Mouse (Mus musculus): ENCODE results near the gene Eno1. TPM values are rescaled to one million over a fixed set of nuclear protein-coding genes. Genes with fewer than 3 reads are reported as not detected.
A peak's percentile ranks its signal among the peaks of the same experiment; 100 is the strongest.

The Eno1 gene
- polyA plus RNA-seq, 1 experiment, result 120 TPM

DNA sequence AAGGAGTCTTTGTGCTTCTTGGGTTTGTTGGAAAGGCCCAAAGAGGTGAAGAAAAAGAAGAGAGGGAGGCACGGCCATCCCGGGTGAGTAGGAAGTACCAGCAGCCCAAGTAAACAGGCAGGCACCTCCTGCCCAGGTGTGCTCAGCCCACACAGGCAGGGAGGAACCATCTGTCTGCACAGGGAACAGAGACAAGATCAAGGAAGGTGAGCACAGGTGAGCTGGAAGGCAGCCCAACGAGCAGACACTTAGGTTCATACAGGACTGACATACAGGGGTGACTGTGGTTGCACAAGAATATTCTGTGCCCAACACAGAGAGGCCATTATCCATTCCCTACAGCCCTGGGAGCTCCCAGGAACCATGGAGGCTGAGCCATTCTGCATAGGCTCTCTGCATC, 31.6 kb upstream of the Eno1 start:
- Histone ChIP-seq H3K4me3 (ENCODE audit: extremely low read depth, insufficient read depth, insufficient read length) (no peak overlapping the region), H3K27ac (ENCODE audit: insufficient read depth, low read length) (no peak overlapping the region), H3K36me3 (ENCODE audit: control insufficient read depth, insufficient read depth, low read length) (no peaks in the 10 kb centered on the region), H3K4me1 (ENCODE audit: control insufficient read depth, insufficient read depth, insufficient read length) (no peaks in the 10 kb centered on the region), H3K27me3 (ENCODE audit: control insufficient read depth, insufficient read depth, low read length) (no peaks in the 10 kb centered on the region)
- WGBS, result 68% methylated on average over 3 of the region's 3 CpGs
- TF ChIP-seq CTCF (IDR thresholded peaks at IDR 0.05; ENCODE audit: extremely low read depth, insufficient read depth, insufficient read length, insufficient replicate concordance) (no peak), POLR2A (IDR thresholded peaks at IDR 0.05; ENCODE audit: low read depth, low read length) (no peak)
- DNase-seq (ENCODE audit: low read depth in 1 of 2, low spot score in 2 of 2), result no peak

DNA sequence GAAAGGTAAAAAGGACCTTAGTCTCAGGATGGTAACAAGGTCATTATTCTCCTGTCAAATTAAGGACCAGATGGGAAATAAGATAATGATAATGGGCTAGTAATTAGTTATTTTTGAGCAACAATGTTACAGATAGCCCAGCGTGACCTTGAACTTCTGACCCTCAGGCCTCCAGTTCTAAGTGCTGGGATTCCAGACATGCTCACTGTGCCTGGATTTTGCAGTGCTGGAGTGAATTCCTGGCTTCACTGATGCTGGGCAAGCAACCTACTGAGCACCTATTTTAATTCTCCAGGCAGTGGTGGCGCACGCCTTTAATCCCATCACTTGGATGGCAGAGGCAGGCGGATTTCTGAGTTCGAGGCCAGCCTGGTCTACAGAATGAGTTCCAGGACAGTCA, 26.8 kb upstream of the Eno1 start:
- Histone ChIP-seq H3K27me3 (ENCODE audit: control insufficient read depth, insufficient read depth, low read length) (no peaks in the 10 kb centered on the region), H3K27ac (ENCODE audit: insufficient read depth, low read length) (no peak overlapping the region), H3K4me3 (ENCODE audit: extremely low read depth, insufficient read depth, insufficient read length) (no peak overlapping the region), H3K4me1 (ENCODE audit: control insufficient read depth, insufficient read depth, insufficient read length) (peaks cover 3% of the 10 kb centered on the region; the same call in 1 of the 2 replicates), H3K36me3 (ENCODE audit: control insufficient read depth, insufficient read depth, low read length) (no peaks in the 10 kb centered on the region)
- TF ChIP-seq POLR2A (IDR thresholded peaks at IDR 0.05; ENCODE audit: low read depth, low read length) (no peak), CTCF (IDR thresholded peaks at IDR 0.05; ENCODE audit: extremely low read depth, insufficient read depth, insufficient read length, insufficient replicate concordance) (no peak)
- 94% methylated on average over 5 of the region's 5 CpGs for WGBS
- no peak for DNase-seq (ENCODE audit: low read depth in 1 of 2, low spot score in 2 of 2)

GRCm38 (mm10) chr4:150210306-150210705, 26.2 kb upstream of the Eno1 start:
- DNase-seq (ENCODE audit: low read depth in 1 of 2, low spot score in 2 of 2), result no peak
- WGBS, result 82% methylated on average over 8 of the region's 8 CpGs
- Histone ChIP-seq H3K4me1 (ENCODE audit: control insufficient read depth, insufficient read depth, insufficient read length) (peaks cover 3% of the 10 kb centered on the region; the same call in 1 of the 2 replicates), H3K27ac (ENCODE audit: insufficient read depth, low read length) (no peak overlapping the region), H3K27me3 (ENCODE audit: control insufficient read depth, insufficient read depth, low read length) (no peaks in the 10 kb centered on the region), H3K4me3 (ENCODE audit: extremely low read depth, insufficient read depth, insufficient read length) (no peak overlapping the region), H3K36me3 (ENCODE audit: control insufficient read depth, insufficient read depth, low read length) (no peaks in the 10 kb centered on the region)
- TF ChIP-seq POLR2A (IDR thresholded peaks at IDR 0.05; ENCODE audit: low read depth, low read length), result no peak
- no peak for TF ChIP-seq CTCF (IDR thresholded peaks at IDR 0.05; ENCODE audit: extremely low read depth, insufficient read depth, insufficient read length, insufficient replicate concordance)

GRCm38 (mm10) chr4:150211930-150212552, 24.5 kb upstream of the Eno1 start:
- H3K4me3 ChIP-seq (ENCODE audit: extremely low read depth, insufficient read depth, insufficient read length), result no peak overlapping the region
- peaks cover 3% of the 10 kb centered on the region; the same call in 1 of the 2 replicates for H3K4me1 ChIP-seq (ENCODE audit: control insufficient read depth, insufficient read depth, insufficient read length)
- H3K36me3 ChIP-seq (ENCODE audit: control insufficient read depth, insufficient read depth, low read length), result no peaks in the 10 kb centered on the region
- no peak for DNase-seq (ENCODE audit: low read depth in 1 of 2, low spot score in 2 of 2)
- no peak overlapping the region for H3K27ac ChIP-seq (ENCODE audit: insufficient read depth, low read length)
- no peak for TF ChIP-seq POLR2A (IDR thresholded peaks at IDR 0.05; ENCODE audit: low read depth, low read length)
- no peak for TF ChIP-seq CTCF (IDR thresholded peaks at IDR 0.05; ENCODE audit: extremely low read depth, insufficient read depth, insufficient read length, insufficient replicate concordance)
- no peaks in the 10 kb centered on the region for H3K27me3 ChIP-seq (ENCODE audit: control insufficient read depth, insufficient read depth, low read length)
- 49% methylated on average over 10 of the region's 10 CpGs for WGBS

GRCm38 (mm10) chr4:150212553-150212971, 24.0 kb upstream of the Eno1 start:
- Histone ChIP-seq H3K4me3 (ENCODE audit: extremely low read depth, insufficient read depth, insufficient read length) (peak overlapping the region; percentile 25; the same call in 1 of the 2 replicates), H3K27ac (ENCODE audit: insufficient read depth, low read length) (peak overlapping the region; percentile 71), H3K27me3 (ENCODE audit: control insufficient read depth, insufficient read depth, low read length) (no peaks in the 10 kb centered on the region), H3K36me3 (ENCODE audit: control insufficient read depth, insufficient read depth, low read length) (no peaks in the 10 kb centered on the region), H3K4me1 (ENCODE audit: control insufficient read depth, insufficient read depth, insufficient read length) (peaks cover 3% of the 10 kb centered on the region; the same call in 1 of the 2 replicates)
- WGBS, result 4% methylated on average over 15 of the region's 15 CpGs
- no peak for TF ChIP-seq CTCF (IDR thresholded peaks at IDR 0.05; ENCODE audit: extremely low read depth, insufficient read depth, insufficient read length, insufficient replicate concordance)
- TF ChIP-seq POLR2A (IDR thresholded peaks at IDR 0.05; ENCODE audit: low read depth, low read length), result no peak
- peak; percentile 34 to 53 for DNase-seq (ENCODE audit: low read depth in 1 of 2, low spot score in 2 of 2)

DNA sequence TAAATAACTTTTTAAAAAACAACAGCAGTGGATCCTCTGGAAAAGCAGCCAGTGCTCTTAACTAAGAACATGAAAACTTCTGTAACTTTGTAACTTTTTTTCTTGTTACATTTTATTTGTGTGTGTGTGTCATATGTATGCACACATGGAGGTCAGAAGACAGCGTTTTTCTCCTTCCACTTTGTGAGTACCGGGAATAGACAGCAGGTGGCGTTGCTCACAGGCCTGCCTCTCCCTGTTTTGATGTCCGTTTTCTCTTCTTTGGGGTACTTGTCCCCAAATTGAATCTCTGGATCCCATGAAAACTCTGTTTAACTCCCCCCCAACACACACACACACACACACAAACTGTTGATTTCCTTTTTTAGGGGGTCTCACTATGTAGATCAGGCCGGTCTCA, 22.6 kb upstream of the Eno1 start:
- no peaks in the 10 kb centered on the region for H3K36me3 ChIP-seq (ENCODE audit: control insufficient read depth, insufficient read depth, low read length)
- H3K27ac ChIP-seq (ENCODE audit: insufficient read depth, low read length), result no peak overlapping the region
- 71% methylated on average over 5 of the region's 5 CpGs for WGBS
- peaks cover 3% of the 10 kb centered on the region; the same call in 1 of the 2 replicates for H3K4me1 ChIP-seq (ENCODE audit: control insufficient read depth, insufficient read depth, insufficient read length)
- H3K4me3 ChIP-seq (ENCODE audit: extremely low read depth, insufficient read depth, insufficient read length), result no peak overlapping the region
- DNase-seq (ENCODE audit: low read depth in 1 of 2, low spot score in 2 of 2), result no peak
- no peaks in the 10 kb centered on the region for H3K27me3 ChIP-seq (ENCODE audit: control insufficient read depth, insufficient read depth, low read length)
- no peak for TF ChIP-seq POLR2A (IDR thresholded peaks at IDR 0.05; ENCODE audit: low read depth, low read length)
- TF ChIP-seq CTCF (IDR thresholded peaks at IDR 0.05; ENCODE audit: extremely low read depth, insufficient read depth, insufficient read length, insufficient replicate concordance), result no peak

DNA sequence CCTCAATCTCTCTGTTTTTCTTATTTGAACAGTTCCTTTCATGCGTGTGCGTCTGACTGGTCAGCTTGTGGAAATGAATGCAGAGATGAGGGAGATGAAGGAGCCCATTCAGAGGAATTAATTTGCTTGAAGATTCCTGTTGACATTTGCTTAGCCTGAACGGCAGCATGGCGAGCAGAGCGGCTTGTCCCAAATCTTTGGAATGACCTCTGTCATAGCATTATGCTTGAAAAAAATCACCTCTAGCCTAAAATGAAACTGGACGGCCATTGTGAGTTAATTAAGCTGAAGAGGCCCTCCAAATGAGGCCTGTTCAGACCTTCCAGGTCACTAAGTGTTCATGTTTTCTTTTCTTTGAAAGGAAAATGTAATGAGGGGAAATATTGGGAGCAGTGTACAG, 20.1 kb upstream of the Eno1 start:
- 87% methylated on average over 6 of the region's 6 CpGs for WGBS

More for the DNA sequence above, 20.1 kb upstream of the Eno1 start:
- H3K4me1 ChIP-seq (ENCODE audit: control insufficient read depth, insufficient read depth, insufficient read length), result peaks cover 3% of the 10 kb centered on the region; the same call in 1 of the 2 replicates
- TF ChIP-seq POLR2A (IDR thresholded peaks at IDR 0.05; ENCODE audit: low read depth, low read length) (no peak), CTCF (IDR thresholded peaks at IDR 0.05; ENCODE audit: extremely low read depth, insufficient read depth, insufficient read length, insufficient replicate concordance) (no peak)
- DNase-seq (ENCODE audit: low read depth in 1 of 2, low spot score in 2 of 2), result no peak
- no peak overlapping the region for H3K4me3 ChIP-seq (ENCODE audit: extremely low read depth, insufficient read depth, insufficient read length)
- H3K27ac ChIP-seq (ENCODE audit: insufficient read depth, low read length), result no peak overlapping the region
- no peaks in the 10 kb centered on the region for H3K27me3 ChIP-seq (ENCODE audit: control insufficient read depth, insufficient read depth, low read length)
- no peaks in the 10 kb centered on the region for H3K36me3 ChIP-seq (ENCODE audit: control insufficient read depth, insufficient read depth, low read length)
